Mouse (Mus musculus): ENCODE results near the gene H2-Q7.
"Not testable (repeated sequence)": the region's sequence is repeated elsewhere in the genome, so short reads cannot be mapped to it uniquely, and the experiment has no call there.

DNA sequence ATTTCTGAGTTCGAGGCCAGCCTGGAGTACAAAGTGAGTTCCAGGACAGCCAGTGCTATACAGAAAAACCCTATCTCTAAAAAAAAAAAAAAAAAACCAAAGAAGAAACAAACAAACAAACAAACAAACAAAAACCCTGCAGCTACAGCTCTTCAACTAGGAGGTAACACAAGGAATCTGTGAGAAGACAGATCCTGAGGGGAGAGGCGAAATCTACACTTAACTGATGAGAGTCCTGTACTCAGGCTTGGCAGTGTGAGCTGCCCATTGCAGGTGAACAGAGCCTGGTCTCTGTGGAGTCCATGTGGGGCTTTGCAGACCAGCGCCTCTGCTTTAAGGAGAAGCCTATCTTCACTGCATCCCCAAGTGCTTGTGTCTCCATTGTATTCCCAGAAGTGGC, 560 bp upstream of the H2-Q7 start:
- not testable (repeated sequence) for TF ChIP-seq POLR2A (IDR thresholded peaks at IDR 0.05; ENCODE audit: borderline replicate concordance, control insufficient read depth, low read depth, low read length); CTCF (IDR thresholded peaks at IDR 0.05; ENCODE audit: control insufficient read depth, insufficient read depth, low read length)
